Comparison of ENCODE assay signal across 12 mouse cellular contexts in the genomic region with DNA sequence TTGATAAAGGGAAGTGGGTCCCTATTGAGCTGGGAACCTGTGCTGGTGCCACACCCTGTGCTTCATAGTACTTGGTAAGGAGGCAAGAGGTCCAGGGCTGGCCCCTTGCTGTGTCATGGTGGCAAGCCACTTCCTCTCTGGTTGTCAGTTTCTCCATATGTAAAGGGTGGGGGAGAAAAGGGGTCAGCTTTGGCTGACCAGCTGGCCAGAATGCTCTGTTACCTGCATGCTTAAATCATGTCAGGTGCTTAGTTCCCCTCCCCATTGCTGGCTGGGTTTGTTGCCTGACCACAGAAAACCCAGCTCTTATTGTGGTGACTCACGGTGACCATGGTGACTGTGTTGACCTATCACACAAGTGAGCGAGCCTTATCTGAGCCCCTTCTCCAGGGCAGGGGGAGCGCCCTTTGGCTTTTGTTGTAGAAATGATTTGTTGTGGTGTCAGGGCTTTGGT. TPM values are rescaled to one million over a fixed set of nuclear protein-coding genes. Genes with fewer than 3 reads are reported as not detected.
A peak's percentile ranks its signal among the peaks of the same experiment; 100 is the strongest.
DNase-seq lines count a peak whose midpoint lies in the region; ATAC-seq lines count a peak whose summit lies in the region.
"Had no signal": no experiment of that assay in that cellular context is flagged by ENCODE, and none has a peak within 500 bp of the region (broad histone marks: within the 10 kb centered on the region; RNA-seq: fewer than 3 reads in every experiment).

No protein-coding gene starts in this region.

- no peaks in the 10 kb centered on the region for H3K27me3 ChIP-seq in intestine, embryonic 14.5 days (replicated peaks; ENCODE audit: control insufficient read depth, insufficient read depth, low read length)
- H3K27me3 ChIP-seq: hindbrain, embryonic 15.5 days had no signal

- peak; percentile 54; the same call in 1 of the 2 replicates for ATAC-seq in intestine, embryonic 14.5 days (replicated peaks; ENCODE audit: low FRiP score, low TSS enrichment, low read depth)
- ATAC-seq in megakaryocyte progenitor cell, adult 5-6 weeks (replicated peaks; ENCODE audit: poor library complexity): peak; percentile 49
- no peak for ATAC-seq in activated CD4-positive, CD25-positive, alpha-beta regulatory T cell, adult 4 months
- ATAC-seq in frontal cortex, adult (ENCODE audit: low TSS enrichment): no peak
- ATAC-seq: midbrain, embryonic 16.5 days had no signal

- no peak overlapping the region for H3K27ac ChIP-seq in intestine, embryonic 14.5 days (ENCODE audit: low read depth)
- H3K27ac ChIP-seq: embryonic facial prominence, embryonic 10.5 days; hindbrain, embryonic 15.5 days had no signal

- no peaks in the 10 kb centered on the region for H3K9me3 ChIP-seq in intestine, embryonic 14.5 days (ENCODE audit: control insufficient read depth, low read length)
- H3K9me3 ChIP-seq: embryonic facial prominence, embryonic 10.5 days; hindbrain, embryonic 15.5 days had no signal

- no peak overlapping the region for H3K9ac ChIP-seq in intestine, embryonic 14.5 days (ENCODE audit: low read length)
- H3K9ac ChIP-seq: hindbrain, embryonic 15.5 days had no signal

- 0 out of 2 replicates have a peak, but pooled peaks cover 10% of the 10 kb centered on the region for H3K4me1 ChIP-seq in intestine, embryonic 14.5 days (replicated peaks; ENCODE audit: control insufficient read depth, insufficient read depth, low read length)
- H3K4me1 ChIP-seq: hindbrain, embryonic 15.5 days had no signal

- no peaks in the 10 kb centered on the region for H3K36me3 ChIP-seq in intestine, embryonic 14.5 days (ENCODE audit: control insufficient read depth, insufficient read depth, low read length)
- H3K36me3 ChIP-seq: embryonic facial prominence, embryonic 10.5 days; hindbrain, embryonic 15.5 days had no signal

- H3K4me2 ChIP-seq in intestine, embryonic 14.5 days (ENCODE audit: low read length): no peak overlapping the region
- H3K4me2 ChIP-seq: hindbrain, embryonic 15.5 days had no signal

- 67% methylated on average over 3 of the region's 3 CpGs for WGBS in intestine, embryonic 14.5 days

- peak; percentile 16 for DNase-seq in embryo, embryonic 9.5 days (ENCODE audit: extremely low spot score)
- DNase-seq in embryo, embryonic 11 days: no peak
- peak; percentile 23 to 32 for DNase-seq in B cell, adult 2 months
- DNase-seq in intestine, embryonic 14.5 days (ENCODE audit: low spot score): no peak
- no peak for DNase-seq in layer of hippocampus, postnatal 36 days
- DNase-seq: adrenal gland, postnatal 10 days had no signal

- H3K4me3 ChIP-seq in intestine, embryonic 14.5 days (ENCODE audit: low read depth, low read length): no peak overlapping the region
- H3K4me3 ChIP-seq: embryonic facial prominence, embryonic 10.5 days; hindbrain, embryonic 15.5 days had no signal

RNA-seq across cellular contexts. Expression of gene Anxa11, which starts 15.2 kb away (rescaled TPM):
- 66.8 and 68.3 TPM in 2 replicates for polyA plus RNA-seq in intestine, embryonic 14.5 days (2014; fragmentation: Nextera tagmentation; extraction: Ambion mirVana)
- 36.5 and 37.1 TPM in 2 replicates for total RNA-seq in megakaryocyte progenitor cell, adult 5-6 weeks (2015)
- total RNA-seq in megakaryocyte progenitor cell, adult 5-6 weeks (2017): 7.3 and 8.1 TPM in 2 replicates
- 10 to 100 TPM; 60.6 to 78.5 TPM for polyA plus RNA-seq in activated CD4-positive, CD25-positive, alpha-beta regulatory T cell, adult 4 months (2017; shearing (Covaris generic))
- total RNA-seq in layer of hippocampus, postnatal 36 days (2021): 10 to 100 TPM; 70.0 to 81.0 TPM

RNA-seq across cellular contexts. Expression of gene Plac9a, which starts 45.7 kb away (rescaled TPM):
- polyA plus RNA-seq in intestine, embryonic 14.5 days (2014; fragmentation: Nextera tagmentation; extraction: Ambion mirVana): not detected in 2 replicates
- total RNA-seq in megakaryocyte progenitor cell, adult 5-6 weeks (2015): not detected in 2 replicates
- total RNA-seq in megakaryocyte progenitor cell, adult 5-6 weeks (2017): not detected in 2 replicates
- not detected for polyA plus RNA-seq in activated CD4-positive, CD25-positive, alpha-beta regulatory T cell, adult 4 months (2017; shearing (Covaris generic))
- total RNA-seq in layer of hippocampus, postnatal 36 days (2021): not detected
- polyA plus RNA-seq: embryonic facial prominence, embryonic 10.5 days; hindbrain, embryonic 15.5 days; midbrain, embryonic 16.5 days had no signal

Comparison
In these comparisons a context has a peak if more than half of its experiments do, and no peak if none do; other contexts are left out.
1. DNase-seq: peak in embryo, embryonic 9.5 days (single experiment) and B cell, adult 2 months (2 of 2); none in embryo, embryonic 11 days (single experiment), intestine, embryonic 14.5 days (single experiment) and layer of hippocampus, postnatal 36 days (0 of 2).
2. ATAC-seq: peak in intestine, embryonic 14.5 days (single experiment) and megakaryocyte progenitor cell, adult 5-6 weeks (single experiment); none in activated CD4-positive, CD25-positive, alpha-beta regulatory T cell, adult 4 months (single experiment) and frontal cortex, adult (single experiment).